9 mouse cellular contexts compared by ENCODE assay signal in the genomic region with DNA sequence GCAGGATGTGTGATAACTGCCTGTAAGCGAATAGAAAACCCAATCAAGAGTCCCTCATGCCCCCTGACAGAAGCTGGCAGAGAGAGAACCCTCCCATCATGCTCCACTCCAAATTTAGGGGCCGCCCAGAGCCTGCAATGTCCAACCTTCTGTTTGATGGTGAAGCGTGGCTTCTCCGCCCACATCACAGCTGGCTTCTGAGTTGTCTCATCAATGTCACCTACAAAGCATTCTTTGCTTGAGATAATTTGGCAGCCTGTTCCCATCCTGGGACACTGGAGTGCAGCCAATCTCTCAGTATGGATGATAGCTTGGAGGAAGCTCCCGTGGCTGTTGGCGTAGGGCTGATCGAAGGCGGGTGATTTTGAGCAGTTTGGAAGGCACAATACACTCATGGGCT. TPM values are rescaled to one million over a fixed set of nuclear protein-coding genes. Genes with fewer than 3 reads are reported as not detected.
DNase-seq lines count a peak whose midpoint lies in the region; ATAC-seq and TF ChIP-seq lines count a peak whose summit lies in the region.
"Had no signal": no experiment of that assay in that cellular context is flagged by ENCODE, and none has a peak within 500 bp of the region (broad histone marks: within the 10 kb centered on the region; RNA-seq: fewer than 3 reads in every experiment).

No protein-coding gene starts in this region.

- peak overlapping the region; percentile 33 for H3K4me2 ChIP-seq in heart, embryonic 15.5 days
- H3K4me2 ChIP-seq in stomach, postnatal 0 days (replicated peaks; ENCODE audit: low read depth) = no peak overlapping the region

- intact Hi-C loops in left cerebral cortex, postnatal 14 days (cut with DNase I) = no loop called here

- no peaks in the 10 kb centered on the region; the same call in 1 of the 2 replicates for H3K4me1 ChIP-seq in heart, embryonic 15.5 days (replicated peaks)
- no peaks in the 10 kb centered on the region for H3K4me1 ChIP-seq in limb, embryonic 10.5 days
- H3K4me1 ChIP-seq in stomach, postnatal 0 days (replicated peaks; ENCODE audit: control insufficient read depth, insufficient read depth) = no peaks in the 10 kb centered on the region

- H3K27ac ChIP-seq in heart, embryonic 15.5 days = no peak overlapping the region
- H3K27ac ChIP-seq in limb, embryonic 10.5 days = no peak overlapping the region
- no peak overlapping the region for H3K27ac ChIP-seq in stomach, postnatal 0 days (replicated peaks)
- H3K27ac ChIP-seq: kidney, postnatal 0 days had no signal

- no peaks in the 10 kb centered on the region for H3K9me3 ChIP-seq in heart, embryonic 15.5 days (replicated peaks)
- no peaks in the 10 kb centered on the region for H3K9me3 ChIP-seq in limb, embryonic 10.5 days (replicated peaks)
- H3K9me3 ChIP-seq in stomach, postnatal 0 days (ENCODE audit: control insufficient read depth, low read length) = no peaks in the 10 kb centered on the region

- WGBS in heart, embryonic 15.5 days = 18% methylated on average over 8 of the region's 8 CpGs
- 86% methylated on average over 8 of the region's 8 CpGs for WGBS in limb, embryonic 10.5 days
- 75% methylated on average over 8 of the region's 8 CpGs for WGBS in stomach, postnatal 0 days

- no peaks in the 10 kb centered on the region for H3K27me3 ChIP-seq in heart, embryonic 15.5 days
- no peaks in the 10 kb centered on the region for H3K27me3 ChIP-seq in limb, embryonic 10.5 days (ENCODE audit: low read depth, poor library complexity, severe bottlenecking)
- H3K27me3 ChIP-seq in stomach, postnatal 0 days (ENCODE audit: control insufficient read depth, insufficient read depth, low read length) = no peaks in the 10 kb centered on the region

- 0 out of 2 replicates have a peak overlapping the region, but pooled peaks have one; percentile 4 for H3K4me3 ChIP-seq in heart, embryonic 15.5 days
- H3K4me3 ChIP-seq in limb, embryonic 10.5 days = no peak overlapping the region
- H3K4me3 ChIP-seq in stomach, postnatal 0 days (ENCODE audit: low read depth, low read length) = no peak overlapping the region

- H3K36me3 ChIP-seq in heart, embryonic 15.5 days = no peaks in the 10 kb centered on the region
- no peaks in the 10 kb centered on the region for H3K36me3 ChIP-seq in limb, embryonic 10.5 days
- no peaks in the 10 kb centered on the region for H3K36me3 ChIP-seq in stomach, postnatal 0 days (ENCODE audit: control insufficient read depth, insufficient read depth, low read length)

- peak; percentile 79 for DNase-seq in right cerebral cortex, adult 18-20 months
- DNase-seq in right cerebral cortex, postnatal 4 days = no peak
- DNase-seq in left cerebral cortex, postnatal 14 days (ENCODE audit: low spot score in 2 of 2) = peak; percentile 38 to 52
- no peak for DNase-seq in limb, embryonic 10.5 days (ENCODE audit: low spot score)
- DNase-seq in natural killer cell, adult 2 months (ENCODE audit: low spot score in 2 of 2) = no peak
- DNase-seq in thymus, postnatal 0 days (ENCODE audit: low spot score) = no peak
- DNase-seq in stomach, postnatal 0 days (ENCODE audit: low spot score) = no peak

- TF ChIP-seq CTCF in stomach, postnatal 0 days (IDR thresholded peaks at IDR 0.05; ENCODE audit: low read depth) = no peak

- peak; percentile 64 for ATAC-seq in heart, embryonic 15.5 days (replicated peaks; ENCODE audit: insufficient number of reproducible peaks, insufficient read depth, low FRiP score, low read depth)
- ATAC-seq in stomach, postnatal 0 days (ENCODE audit: low FRiP score, low TSS enrichment) = no peak

- no peak overlapping the region for H3K9ac ChIP-seq in heart, embryonic 15.5 days
- no peak overlapping the region for H3K9ac ChIP-seq in stomach, postnatal 0 days (ENCODE audit: low read length)

- no peak for TF ChIP-seq EP300 in stomach, postnatal 0 days (optimal IDR thresholded peaks at IDR 0.05)

RNA-seq across cellular contexts. Expression of gene Hcn1, which starts 34.9 kb away (rescaled TPM):
- 0.04 and 0.09 TPM in 2 replicates for polyA plus RNA-seq in heart, embryonic 15.5 days (2015; fragmentation: Nextera tagmentation; extraction: Ambion mirVana)
- 10 to 100 TPM; 34.0 to 35.0 TPM for total RNA-seq in left cerebral cortex, postnatal 14 days (2021)
- 0.04 and 0.09 TPM in 2 replicates for polyA plus RNA-seq in limb, embryonic 10.5 days (2016; fragmentation: Nextera tagmentation; extraction: Ambion mirVana)
- polyA plus RNA-seq in thymus, postnatal 0 days (2015; fragmentation: Nextera tagmentation; extraction: Ambion mirVana) = 0.15 and 0.26 TPM in 2 replicates
- 0.04 and 0.07 TPM in 2 replicates for polyA plus RNA-seq in stomach, postnatal 0 days (2015; fragmentation: Nextera tagmentation; extraction: Ambion mirVana)
- polyA plus RNA-seq: kidney, postnatal 0 days had no signal

Comparison
In these comparisons a context has a peak if more than half of its experiments do, and no peak if none do; other contexts are left out.
1. DNase-seq: peak in right cerebral cortex, adult 18-20 months (single experiment) and left cerebral cortex, postnatal 14 days (2 of 2); none in right cerebral cortex, postnatal 4 days (single experiment), limb, embryonic 10.5 days (single experiment), natural killer cell, adult 2 months (0 of 2), thymus, postnatal 0 days (single experiment) and stomach, postnatal 0 days (single experiment).